In the genomic region with DNA sequence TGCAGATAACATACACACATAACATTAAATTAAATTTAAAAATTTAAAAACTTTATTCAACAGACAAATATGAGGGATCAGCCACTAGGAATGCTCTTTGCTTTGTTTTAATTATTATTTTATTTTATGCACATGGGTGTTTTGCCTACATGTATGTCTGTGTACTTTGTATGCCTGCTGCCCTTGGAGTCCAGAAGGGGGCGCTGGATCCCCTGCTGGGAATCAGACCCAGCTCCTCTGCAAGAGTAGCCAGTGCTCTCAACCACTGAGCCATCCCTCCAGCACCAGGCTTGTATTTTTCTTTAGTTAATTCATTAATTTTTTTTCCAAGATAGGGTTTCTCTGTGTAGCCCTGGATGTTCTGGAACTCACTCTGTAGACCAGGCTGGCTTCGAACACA, we compare ENCODE assay signal across 8 mouse cellular contexts.
DNase-seq lines count a peak whose midpoint lies in the region; ATAC-seq lines count a peak whose summit lies in the region.

No protein-coding gene starts in this region.

- no peaks in the 10 kb centered on the region for H3K27me3 ChIP-seq in forebrain, embryonic 14.5 days (replicated peaks; ENCODE audit: control insufficient read depth, insufficient read depth, low read length)
- peaks cover 22% of the 10 kb centered on the region for H3K27me3 ChIP-seq in forebrain, embryonic 10.5 days (ENCODE audit: poor library complexity, severe bottlenecking)

- H3K4me2 ChIP-seq in forebrain, embryonic 14.5 days (ENCODE audit: low read length) = no peak overlapping the region

- ATAC-seq in forebrain, embryonic 14.5 days = no peak

- DNase-seq in forebrain, embryonic 14.5 days (ENCODE audit: low spot score) = peak; percentile 25
- DNase-seq in forebrain, embryonic 10.5 days (ENCODE audit: extremely low spot score, low spot score) = no peak
- peak; percentile 9 for DNase-seq in urinary bladder, postnatal 25 days (ENCODE audit: low spot score)
- no peak for DNase-seq in urinary bladder, adult 2 months (ENCODE audit: low spot score)
- peak; percentile 86 for DNase-seq in liver
- peak; percentile 72 to 88 for DNase-seq in spleen, postnatal 10 days (ENCODE audit: low spot score in 2 of 2)
- no peak for DNase-seq in ovary, adult 18-20 months (ENCODE audit: low spot score)
- DNase-seq in testis, postnatal 14 days (ENCODE audit: low spot score) = no peak

- H3K27ac ChIP-seq in forebrain, embryonic 14.5 days (ENCODE audit: low read depth, low read length) = no peak overlapping the region
- no peak overlapping the region for H3K27ac ChIP-seq in forebrain, embryonic 10.5 days

- no peaks in the 10 kb centered on the region for H3K36me3 ChIP-seq in forebrain, embryonic 14.5 days (ENCODE audit: control insufficient read depth, insufficient read depth, low read length)
- H3K36me3 ChIP-seq in forebrain, embryonic 10.5 days (replicated peaks) = no peaks in the 10 kb centered on the region

- WGBS in forebrain, embryonic 14.5 days = 45% methylated on average over 2 of the region's 2 CpGs
- WGBS in forebrain, embryonic 10.5 days = 48% methylated on average over 2 of the region's 2 CpGs

- H3K4me3 ChIP-seq in forebrain, embryonic 14.5 days (ENCODE audit: low read depth, low read length) = no peak overlapping the region
- H3K4me3 ChIP-seq in forebrain, embryonic 10.5 days = no peak overlapping the region

- H3K4me1 ChIP-seq in forebrain, embryonic 14.5 days (ENCODE audit: control insufficient read depth, insufficient read depth, low read length) = peaks cover 5% of the 10 kb centered on the region; the same call in 1 of the 2 replicates
- H3K4me1 ChIP-seq in forebrain, embryonic 10.5 days = peaks cover 16% of the 10 kb centered on the region

- H3K9me3 ChIP-seq in forebrain, embryonic 14.5 days (replicated peaks; ENCODE audit: control insufficient read depth, low read length) = no peaks in the 10 kb centered on the region
- no peaks in the 10 kb centered on the region for H3K9me3 ChIP-seq in forebrain, embryonic 10.5 days

- no peak overlapping the region for H3K9ac ChIP-seq in forebrain, embryonic 14.5 days (ENCODE audit: low read length)

Comparison
In these comparisons a context has a peak if more than half of its experiments do, and no peak if none do; other contexts are left out.
1. DNase-seq: peak in forebrain, embryonic 14.5 days (single experiment), urinary bladder, postnatal 25 days (single experiment), liver (single experiment) and spleen, postnatal 10 days (2 of 2); none in forebrain, embryonic 10.5 days (single experiment), urinary bladder, adult 2 months (single experiment), ovary, adult 18-20 months (single experiment) and testis, postnatal 14 days (single experiment).